Mouse (Mus musculus) brain, embryonic 14.5 days (tissue): ENCODE measurements around the gene Cdc14b.

Source experiments
- CTCF ChIP-seq: fragments of 200-500 bp; IDR thresholded peaks from 2 replicates; pipeline ENCODE4 v1.5.1; 2012; ENCODE audit warnings: inconsistent platforms, mild to moderate bottlenecking, moderate library complexity, borderline replicate concordance; ENCODE audit not compliant: insufficient read depth, insufficient read length; ENCODE audit errors: extremely low read depth
- POLR2A ChIP-seq: fragments of 200-500 bp; IDR thresholded peaks from 2 replicates; pipeline ENCODE4 v1.6.1; 2012; ENCODE audit warnings: mild to moderate bottlenecking, inconsistent platforms, borderline replicate concordance; ENCODE audit not compliant: poor library complexity, insufficient read depth, insufficient read length, severe bottlenecking; ENCODE audit errors: extremely low read depth

- TF ChIP-seq CTCF (no peak), POLR2A (no peak)
These were observed 33.9 kb upstream of the Cdc14b start for GRCm38 (mm10) chr13:64309036-64309435.
